Mouse (Mus musculus): ENCODE measurements around the gene Trim71.

DNA sequence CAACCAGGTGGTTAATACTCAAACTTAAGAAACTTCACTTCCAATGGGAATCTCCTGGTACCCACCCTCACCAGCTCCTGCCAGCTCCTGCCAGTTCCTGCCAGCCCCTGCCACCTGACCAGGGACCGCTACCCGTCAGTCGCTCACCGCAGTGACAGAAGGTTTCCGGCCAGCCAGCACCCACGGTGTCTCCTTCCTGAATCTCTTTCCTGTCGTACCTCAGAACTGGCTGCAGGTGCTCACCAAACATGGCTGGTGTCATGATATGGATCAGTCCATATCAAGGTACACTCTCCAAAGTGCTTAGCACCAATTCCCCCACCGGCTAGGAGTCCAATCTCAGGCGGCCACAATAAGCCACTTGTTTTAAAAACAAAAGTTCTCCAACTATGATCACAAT is 54.4 kb downstream of the Trim71 start:
- TF ChIP-seq CTCF (IDR thresholded peaks at IDR 0.05; ENCODE audit: low read depth, low read length) (no peak), POLR2A (IDR thresholded peaks at IDR 0.05; ENCODE audit: borderline replicate concordance, low read depth, low read length) (no peak)

Data from bone marrow macrophage, adult 2 months (primary cell).